Mouse (Mus musculus) intestine, embryonic 14.5 days (tissue): ENCODE measurements at regions not wholly inside any gene's neighbourhood (a gene's known extent, or its start where the extent isn't known, plus 50 kb on each side); places are given as distances from the start of the nearest gene placed in this dataset.

Source experiments
- ATAC-seq: fragments of 200-750 bp; cut with Nextera tagmentation; replicated peaks from 2 replicates; pipeline ENCODE4 v1.8.0; 2017; ENCODE audit warnings: low read depth, moderate number of reproducible peaks, moderate TSS enrichment, moderate library complexity; ENCODE audit not compliant: low FRiP score, low TSS enrichment
- DNase-seq: peaks from one replicate; pipeline ENCODE4 v3.0.0-alpha.2; 2018; ENCODE audit warnings: low spot score
- H3K27ac ChIP-seq: fragments of 300-500 bp; sonication (generic); 2 replicates; pipeline ENCODE4 v1.5.1; 2014; ENCODE audit warnings: low read depth, mild to moderate bottlenecking, control low read depth
- H3K27me3 ChIP-seq: fragments of 300-500 bp; sonication (generic); replicated peaks from 2 replicates; pipeline ENCODE4 v1.6.1; 2014; ENCODE audit warnings: low read length, control low read depth; ENCODE audit not compliant: control insufficient read depth, insufficient read depth
- H3K36me3 ChIP-seq: fragments of 300-500 bp; sonication (generic); 2 replicates; pipeline ENCODE4 v1.6.1; 2014; ENCODE audit warnings: low read length, control low read depth; ENCODE audit not compliant: control insufficient read depth, insufficient read depth
- H3K4me1 ChIP-seq: fragments of 300-500 bp; sonication (generic); replicated peaks from 2 replicates; pipeline ENCODE4 v1.6.1; 2014; ENCODE audit warnings: low read length, control low read depth, mixed read lengths; ENCODE audit not compliant: control insufficient read depth, insufficient read depth
- H3K4me2 ChIP-seq: fragments of 300-500 bp; sonication (generic); 2 replicates; pipeline ENCODE4 v1.6.1; 2014; ENCODE audit warnings: low read length
- H3K4me3 ChIP-seq: fragments of 300-500 bp; sonication (generic); 2 replicates; pipeline ENCODE4 v1.5.1; 2014; ENCODE audit warnings: low read depth, low read length, control low read depth, mixed read lengths
- H3K9ac ChIP-seq: fragments of 300-500 bp; sonication (generic); 2 replicates; pipeline ENCODE4 v1.6.1; 2014; ENCODE audit warnings: mild to moderate bottlenecking, low read length
- H3K9me3 ChIP-seq: fragments of 300-500 bp; sonication (generic); 2 replicates; pipeline ENCODE4 v1.6.1; 2016; ENCODE audit warnings: low read length, control low read depth; ENCODE audit not compliant: control insufficient read depth
- WGBS: fragments of 180-500 bp; shearing (Covaris S2); extraction: QIAGEN DNeasy Blood & Tissue Kit; methylation state at CpG from one replicate; pipeline ENCODE4 v1.1.7; 2014; 5-methylcytosine and 5-hydroxymethylcytosine counted together

DNA sequence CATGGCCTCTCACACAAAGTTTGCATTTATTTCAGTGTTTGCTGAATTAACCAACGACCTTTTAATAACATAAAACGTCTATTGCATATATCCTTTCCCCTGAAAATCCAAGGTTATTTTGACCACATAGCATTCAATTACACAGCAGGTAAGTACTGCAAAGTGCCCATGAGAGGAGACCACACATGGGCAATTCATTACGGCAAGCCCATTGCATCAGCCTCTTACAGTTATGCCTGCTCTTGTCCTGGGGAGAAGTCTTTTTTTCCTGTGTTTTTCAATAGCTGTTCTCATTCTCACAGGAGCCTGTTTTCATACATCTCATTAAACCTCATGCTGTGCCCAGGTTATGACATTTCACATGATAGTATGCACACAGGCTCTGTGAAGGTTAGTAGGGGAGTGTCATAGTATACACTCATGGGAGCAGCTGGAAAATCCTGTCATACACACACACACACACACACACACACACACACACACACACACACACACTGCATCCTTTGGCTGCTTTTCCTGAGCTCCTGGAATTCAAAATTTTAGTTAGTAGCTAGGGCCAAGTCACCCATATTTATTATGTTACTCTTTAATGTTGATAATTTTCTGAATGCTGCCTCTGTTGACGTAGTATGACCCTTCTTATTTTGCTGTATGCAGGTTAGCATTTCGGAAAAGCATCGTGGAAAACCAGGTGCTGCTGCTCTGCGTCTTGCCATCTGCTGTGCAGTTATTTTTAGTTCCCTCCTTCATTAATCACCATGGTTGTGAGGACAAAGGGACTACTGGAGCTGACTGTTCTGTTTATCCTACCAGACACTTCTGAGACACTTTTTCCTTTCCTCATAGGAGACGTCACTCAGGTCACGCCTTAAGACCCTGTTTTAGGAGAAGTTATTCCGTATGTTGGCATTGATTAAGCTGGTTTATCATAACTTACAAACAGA is 483.6 kb downstream of the Bckdhb start:
- Histone ChIP-seq H3K9me3 (no peaks in the 10 kb centered on the region), H3K9ac (no peak overlapping the region), H3K27ac (no peak overlapping the region), H3K4me1 (no peaks in the 10 kb centered on the region), H3K36me3 (no peaks in the 10 kb centered on the region), H3K4me3 (no peak overlapping the region), H3K4me2 (no peak overlapping the region), H3K27me3 (no peaks in the 10 kb centered on the region)
- DNase-seq (no peak), ATAC-seq (no peak)
- WGBS: 47% methylated on average over 10 of the region's 10 CpGs
